Mouse (Mus musculus): Measurements from ENCODE around the gene B3gnt4. TPM values are rescaled to one million over a fixed set of nuclear protein-coding genes. Genes with fewer than 3 reads are reported as not detected.

The B3gnt4 gene
- polyA plus RNA-seq, 2 experiments = 0.34 to 1.8 TPM

- ATAC-seq (ENCODE audit: low FRiP score, low read depth) (no peak), DNase-seq (ENCODE audit: low spot score) (no peak)
- H3K9ac ChIP-seq (ENCODE audit: low read depth, low read length, severe bottlenecking) = no peak overlapping the region
- no peaks in the 10 kb centered on the region for H3K9me3 ChIP-seq (ENCODE audit: control insufficient read depth, low read length)
- no peaks in the 10 kb centered on the region for H3K27me3 ChIP-seq (ENCODE audit: control insufficient read depth, insufficient read depth, low read length)
- WGBS = 91% methylated on average over 7 of the region's 7 CpGs
- no peaks in the 10 kb centered on the region for H3K4me1 ChIP-seq (ENCODE audit: control insufficient read depth, insufficient read depth, low read length)
- H3K36me3 ChIP-seq (ENCODE audit: control insufficient read depth, insufficient read depth, low read length) = peaks cover 42% of the 10 kb centered on the region
- H3K4me2 ChIP-seq (replicated peaks; ENCODE audit: low read depth, low read length, severe bottlenecking) = no peak overlapping the region
- H3K27ac ChIP-seq (replicated peaks; ENCODE audit: low read depth, low read length) = no peak overlapping the region
- TF ChIP-seq POLR2A (IDR thresholded peaks at IDR 0.05; ENCODE audit: borderline replicate concordance, extremely low read depth, insufficient read depth, insufficient read length) = no peak
- H3K4me3 ChIP-seq (replicated peaks; ENCODE audit: low read length) = no peak overlapping the region
Measured at GRCm38 (mm10) chr5:123555693-123556092, 45.4 kb downstream of the B3gnt4 start.

DNA sequence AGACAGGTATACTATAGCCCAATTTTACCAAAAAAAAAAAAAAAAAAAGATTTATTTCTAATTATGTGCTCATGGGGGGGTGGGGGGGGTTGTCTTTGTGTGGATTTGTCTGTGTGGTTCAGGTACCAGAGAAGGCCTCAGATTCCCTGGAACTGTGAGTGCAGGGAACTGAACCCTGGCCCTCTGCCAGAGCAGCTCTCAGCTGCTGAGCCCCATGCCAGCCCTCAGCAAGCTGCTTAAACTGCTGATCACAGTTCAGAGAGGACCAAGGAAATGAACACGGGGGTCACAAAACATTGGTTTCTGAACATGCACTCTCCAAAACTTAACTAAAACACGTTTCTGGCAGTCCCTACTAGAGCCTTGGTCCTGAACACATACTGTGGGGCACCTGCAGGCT is 46.2 kb downstream of the B3gnt4 start:
- WGBS = 82% methylated on average over 2 of the region's 2 CpGs
- Histone ChIP-seq H3K4me1 (ENCODE audit: control insufficient read depth, insufficient read depth, low read length) (no peaks in the 10 kb centered on the region), H3K4me2 (replicated peaks; ENCODE audit: low read depth, low read length, severe bottlenecking) (no peak overlapping the region), H3K27ac (replicated peaks; ENCODE audit: low read depth, low read length) (no peak overlapping the region), H3K36me3 (ENCODE audit: control insufficient read depth, insufficient read depth, low read length) (peaks cover 47% of the 10 kb centered on the region), H3K9ac (ENCODE audit: low read depth, low read length, severe bottlenecking) (no peak overlapping the region), H3K4me3 (replicated peaks; ENCODE audit: low read length) (no peak overlapping the region), H3K27me3 (ENCODE audit: control insufficient read depth, insufficient read depth, low read length) (no peaks in the 10 kb centered on the region), H3K9me3 (ENCODE audit: control insufficient read depth, low read length) (no peaks in the 10 kb centered on the region)
- DNase-seq (ENCODE audit: low spot score) (no peak), ATAC-seq (ENCODE audit: low FRiP score, low read depth) (no peak)
- no peak for TF ChIP-seq POLR2A (IDR thresholded peaks at IDR 0.05; ENCODE audit: borderline replicate concordance, extremely low read depth, insufficient read depth, insufficient read length)

GRCm38 (mm10) chr5:123559588-123559987 is 49.3 kb downstream of the B3gnt4 start:
- Histone ChIP-seq H3K4me2 (replicated peaks; ENCODE audit: low read depth, low read length, severe bottlenecking) (no peak overlapping the region), H3K36me3 (ENCODE audit: control insufficient read depth, insufficient read depth, low read length) (peaks cover 68% of the 10 kb centered on the region), H3K4me3 (replicated peaks; ENCODE audit: low read length) (no peak overlapping the region), H3K4me1 (ENCODE audit: control insufficient read depth, insufficient read depth, low read length) (no peaks in the 10 kb centered on the region), H3K9me3 (ENCODE audit: control insufficient read depth, low read length) (no peaks in the 10 kb centered on the region), H3K9ac (ENCODE audit: low read depth, low read length, severe bottlenecking) (no peak overlapping the region), H3K27me3 (ENCODE audit: control insufficient read depth, insufficient read depth, low read length) (no peaks in the 10 kb centered on the region), H3K27ac (replicated peaks; ENCODE audit: low read depth, low read length) (no peak overlapping the region)
- DNase-seq (ENCODE audit: low spot score) = no peak
- TF ChIP-seq POLR2A (IDR thresholded peaks at IDR 0.05; ENCODE audit: borderline replicate concordance, extremely low read depth, insufficient read depth, insufficient read length) = no peak
- no peak for ATAC-seq (ENCODE audit: low FRiP score, low read depth)
- WGBS = 94% methylated on average over 8 of the region's 8 CpGs

DNA sequence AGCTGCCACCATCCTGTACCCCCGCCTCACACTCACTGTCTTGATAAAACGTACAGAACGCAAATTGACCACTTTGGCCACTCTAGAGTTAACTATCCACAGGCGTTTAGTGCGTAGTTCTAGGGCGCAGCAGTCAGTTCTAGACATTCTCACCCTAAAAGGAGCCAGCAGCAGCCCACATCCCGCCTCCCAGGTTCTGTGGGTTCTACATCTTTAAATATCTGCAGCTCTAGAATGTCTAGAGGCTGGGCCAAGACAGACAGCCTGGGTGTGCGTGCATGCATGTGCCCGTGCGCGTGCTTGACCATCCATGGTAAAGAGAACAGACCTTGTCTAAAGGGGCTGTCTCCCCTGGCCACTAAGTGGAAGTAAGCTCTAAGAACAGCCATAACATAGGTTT is 50.9 kb downstream of the B3gnt4 start:
- DNase-seq (ENCODE audit: low spot score) (no peak), ATAC-seq (ENCODE audit: low FRiP score, low read depth) (no peak)
- H3K4me2 ChIP-seq (replicated peaks; ENCODE audit: low read depth, low read length, severe bottlenecking) = no peak overlapping the region
- H3K27ac ChIP-seq (replicated peaks; ENCODE audit: low read depth, low read length) = no peak overlapping the region
- TF ChIP-seq POLR2A (IDR thresholded peaks at IDR 0.05; ENCODE audit: borderline replicate concordance, extremely low read depth, insufficient read depth, insufficient read length) = no peak
- WGBS = 93% methylated on average over 11 of the region's 11 CpGs
- no peak overlapping the region for H3K4me3 ChIP-seq (replicated peaks; ENCODE audit: low read length)
- H3K4me1 ChIP-seq (ENCODE audit: control insufficient read depth, insufficient read depth, low read length) = no peaks in the 10 kb centered on the region
- no peak overlapping the region for H3K9ac ChIP-seq (ENCODE audit: low read depth, low read length, severe bottlenecking)
- peaks cover 76% of the 10 kb centered on the region for H3K36me3 ChIP-seq (ENCODE audit: control insufficient read depth, insufficient read depth, low read length)
- no peaks in the 10 kb centered on the region for H3K27me3 ChIP-seq (ENCODE audit: control insufficient read depth, insufficient read depth, low read length)
- no peaks in the 10 kb centered on the region for H3K9me3 ChIP-seq (ENCODE audit: control insufficient read depth, low read length)

Small RNA genes within 50 kb of the gene (microRNA-seq; reads per million reads assigned to microRNA genes)
- gene Mir7647 = 1.4 reads per million

Other genes starting within 250 kb of the B3gnt4 start
- gene Bcl7a, start 166.6 kb upstream of the B3gnt4 start, polyA plus RNA-seq (2012; rRNA removed) = 28.3 and 31.4 TPM in 2 replicates
- 20.1 and 25.4 TPM in 2 replicates for gene Bcl7a, start 166.6 kb upstream of the B3gnt4 start, polyA plus RNA-seq (2014; fragmentation: Nextera tagmentation; extraction: Ambion mirVana)
- gene Mlxip, start 115.7 kb upstream of the B3gnt4 start, polyA plus RNA-seq (2012; rRNA removed) = 28.3 and 37.8 TPM in 2 replicates
- gene Mlxip, start 115.7 kb upstream of the B3gnt4 start, polyA plus RNA-seq (2014; fragmentation: Nextera tagmentation; extraction: Ambion mirVana) = 16.5 and 19.7 TPM in 2 replicates
- gene Lrrc43, start 21.2 kb upstream of the B3gnt4 start, polyA plus RNA-seq (2012; rRNA removed) = not detected in 2 replicates
- not detected in 2 replicates for gene Lrrc43, start 21.2 kb upstream of the B3gnt4 start, polyA plus RNA-seq (2014; fragmentation: Nextera tagmentation; extraction: Ambion mirVana)
- not detected in 2 replicates for gene Il31, start 21.0 kb upstream of the B3gnt4 start, polyA plus RNA-seq (2012; rRNA removed)
- gene Il31, start 21.0 kb upstream of the B3gnt4 start, polyA plus RNA-seq (2014; fragmentation: Nextera tagmentation; extraction: Ambion mirVana) = not detected in 2 replicates
- gene Diablo, start 13.7 kb downstream of the B3gnt4 start, polyA plus RNA-seq (2012; rRNA removed) = 85.2 and 92.3 TPM in 2 replicates
- gene Diablo, start 13.7 kb downstream of the B3gnt4 start, polyA plus RNA-seq (2014; fragmentation: Nextera tagmentation; extraction: Ambion mirVana) = 97.4 and 107 TPM in 2 replicates
- gene Gm49027, start 15.0 kb downstream of the B3gnt4 start, polyA plus RNA-seq (2012; rRNA removed) = 3.9 and 6.1 TPM in 2 replicates
- 0.41 and 0.55 TPM in 2 replicates for gene Gm49027, start 15.0 kb downstream of the B3gnt4 start, polyA plus RNA-seq (2014; fragmentation: Nextera tagmentation; extraction: Ambion mirVana)
- gene Vps33a, start 62.6 kb downstream of the B3gnt4 start, polyA plus RNA-seq (2012; rRNA removed) = 21.4 and 22.3 TPM in 2 replicates
- gene Vps33a, start 62.6 kb downstream of the B3gnt4 start, polyA plus RNA-seq (2014; fragmentation: Nextera tagmentation; extraction: Ambion mirVana) = 31.0 and 33.3 TPM in 2 replicates
- 33.4 and 33.7 TPM in 2 replicates for gene Clip1, start 174.2 kb downstream of the B3gnt4 start, polyA plus RNA-seq (2012; rRNA removed)
- 35.2 and 37.1 TPM in 2 replicates for gene Clip1, start 174.2 kb downstream of the B3gnt4 start, polyA plus RNA-seq (2014; fragmentation: Nextera tagmentation; extraction: Ambion mirVana)
- gene Zcchc8, start 210.6 kb downstream of the B3gnt4 start, polyA plus RNA-seq (2012; rRNA removed) = 84.5 and 86.9 TPM in 2 replicates
- gene Zcchc8, start 210.6 kb downstream of the B3gnt4 start, polyA plus RNA-seq (2014; fragmentation: Nextera tagmentation; extraction: Ambion mirVana) = 70.9 and 76.1 TPM in 2 replicates
- 76.3 and 120 TPM in 2 replicates for gene Rsrc2, start 239.0 kb downstream of the B3gnt4 start, polyA plus RNA-seq (2012; rRNA removed)
- gene Rsrc2, start 239.0 kb downstream of the B3gnt4 start, polyA plus RNA-seq (2014; fragmentation: Nextera tagmentation; extraction: Ambion mirVana) = 113 and 124 TPM in 2 replicates
- gene Kntc1, start 239.3 kb downstream of the B3gnt4 start, polyA plus RNA-seq (2012; rRNA removed) = 30.6 and 31.2 TPM in 2 replicates
- 26.0 and 30.2 TPM in 2 replicates for gene Kntc1, start 239.3 kb downstream of the B3gnt4 start, polyA plus RNA-seq (2014; fragmentation: Nextera tagmentation; extraction: Ambion mirVana)